Mouse (Mus musculus) liver, embryonic 16.5 days (tissue): ENCODE results near the gene Fbxl15. TPM values are rescaled to one million over a fixed set of nuclear protein-coding genes. Genes with fewer than 3 reads are reported as not detected.

Experiments
- ATAC-seq: fragments of 200-750 bp; cut with Nextera tagmentation; 2 replicates; pipeline ENCODE4 v1.8.0; 2017; ENCODE audit warnings: low read depth, mild to moderate bottlenecking, moderate number of reproducible peaks, moderate library complexity
- H3K27ac ChIP-seq: fragments of 300-500 bp; sonication (generic); 2 replicates; pipeline ENCODE4 v1.5.1; 2014; ENCODE audit warnings: mild to moderate bottlenecking, low read length
- H3K27me3 ChIP-seq: fragments of 300-500 bp; sonication (generic); 2 replicates; pipeline ENCODE4 v1.6.1; 2014; ENCODE audit warnings: low read depth, low read length, mixed read lengths; ENCODE audit not compliant: control insufficient read depth, insufficient read depth
- H3K36me3 ChIP-seq: fragments of 300-500 bp; sonication (generic); 2 replicates; pipeline ENCODE4 v1.6.1; 2014; ENCODE audit warnings: mild to moderate bottlenecking; ENCODE audit not compliant: control insufficient read depth, insufficient read depth
- H3K4me1 ChIP-seq: fragments of 300-500 bp; sonication (generic); 2 replicates; pipeline ENCODE4 v1.6.1; 2014; ENCODE audit warnings: low read depth, low read length, mixed read lengths; ENCODE audit not compliant: control insufficient read depth
- H3K4me2 ChIP-seq: fragments of 300-500 bp; sonication (generic); 2 replicates; pipeline ENCODE4 v1.6.1; 2014; ENCODE audit warnings: low read depth, low read length, mixed read lengths
- H3K4me3 ChIP-seq: fragments of 300-500 bp; sonication (generic); 2 replicates; pipeline ENCODE4 v1.5.1; 2014; ENCODE audit warnings: low read depth, mild to moderate bottlenecking, low read length
- H3K9ac ChIP-seq: fragments of 300-500 bp; sonication (generic); 2 replicates; pipeline ENCODE4 v1.6.1; 2014; ENCODE audit warnings: low read depth, low read length
- H3K9me3 ChIP-seq: fragments of 300-500 bp; sonication (generic); replicated peaks from 2 replicates; pipeline ENCODE4 v1.6.1; 2016; ENCODE audit warnings: low read length; ENCODE audit not compliant: control insufficient read depth
- WGBS: fragments of 180-500 bp; shearing (Covaris S2); extraction: QIAGEN DNeasy Blood & Tissue Kit; methylation state at CpG from one replicate; pipeline ENCODE4 v1.1.7; 2014; ENCODE audit not compliant: insufficient replicate concordance; 5-methylcytosine and 5-hydroxymethylcytosine counted together
- polyA plus RNA-seq: library from polyadenylated mRNA; unstranded; fragments of >200 nt; fragmentation: Nextera tagmentation; extraction: Ambion mirVana; gene quantifications from 2 replicates; pipeline ENCODE4 v1.2.1, GENCODE M21; 2015

Fbxl15 gene
- polyA plus RNA-seq, 1 experiment from 2014 or later, result 11.1 TPM

GRCm38 (mm10) chr19:46318586-46319378 is 9.2 kb upstream of the Fbxl15 start:
- Histone ChIP-seq H3K4me1 (peaks cover 44% of the 10 kb centered on the region), H3K27ac (no peak overlapping the region), H3K4me3 (no peak overlapping the region), H3K27me3 (peaks cover 91% of the 10 kb centered on the region), H3K36me3 (no peaks in the 10 kb centered on the region), H3K9me3 (no peaks in the 10 kb centered on the region), H3K4me2 (no peak overlapping the region), H3K9ac (no peak overlapping the region)
- no peak for ATAC-seq
- WGBS, result 14% methylated on average over 16 of the region's 16 CpGs

GRCm38 (mm10) chr19:46320076-46320785 is 7.8 kb upstream of the Fbxl15 start:
- WGBS, result 56% methylated on average over 8 of the region's 8 CpGs
- H3K27ac ChIP-seq, result no peak overlapping the region
- H3K9me3 ChIP-seq, result no peaks in the 10 kb centered on the region
- peaks cover 96% of the 10 kb centered on the region for H3K27me3 ChIP-seq
- no peak overlapping the region for H3K4me2 ChIP-seq
- H3K36me3 ChIP-seq, result no peaks in the 10 kb centered on the region
- H3K4me3 ChIP-seq, result no peak overlapping the region
- no peak for ATAC-seq
- no peak overlapping the region for H3K9ac ChIP-seq
- peaks cover 30% of the 10 kb centered on the region for H3K4me1 ChIP-seq

GRCm38 (mm10) chr19:46321101-46321943 is 6.7 kb upstream of the Fbxl15 start:
- H3K4me3 ChIP-seq, result no peak overlapping the region
- H3K36me3 ChIP-seq, result no peaks in the 10 kb centered on the region
- ATAC-seq, result no peak
- H3K4me2 ChIP-seq, result no peak overlapping the region
- H3K4me1 ChIP-seq, result peaks cover 19% of the 10 kb centered on the region
- H3K9me3 ChIP-seq, result no peaks in the 10 kb centered on the region
- WGBS, result 31% methylated on average over 6 of the region's 6 CpGs
- H3K27ac ChIP-seq, result no peak overlapping the region
- no peak overlapping the region for H3K9ac ChIP-seq
- H3K27me3 ChIP-seq, result peaks cover 100% of the 10 kb centered on the region

- peaks cover 100% of the 10 kb centered on the region for H3K27me3 ChIP-seq
- no peaks in the 10 kb centered on the region for H3K9me3 ChIP-seq
- H3K36me3 ChIP-seq, result no peaks in the 10 kb centered on the region
- no peak overlapping the region for H3K27ac ChIP-seq
- ATAC-seq, result no peak
- no peak overlapping the region for H3K4me2 ChIP-seq
- WGBS, result 53% methylated on average over 11 of the region's 11 CpGs
- peaks cover 19% of the 10 kb centered on the region for H3K4me1 ChIP-seq
- H3K4me3 ChIP-seq, result no peak overlapping the region
- no peak overlapping the region for H3K9ac ChIP-seq
Observed at GRCm38 (mm10) chr19:46322144-46322995, 5.6 kb upstream of the Fbxl15 start.

GRCm38 (mm10) chr19:46322996-46323572 is 4.9 kb upstream of the Fbxl15 start:
- Histone ChIP-seq H3K4me3 (no peak overlapping the region), H3K27me3 (peaks cover 96% of the 10 kb centered on the region), H3K9ac (no peak overlapping the region), H3K4me2 (no peak overlapping the region), H3K9me3 (no peaks in the 10 kb centered on the region), H3K4me1 (peaks cover 18% of the 10 kb centered on the region), H3K36me3 (no peaks in the 10 kb centered on the region), H3K27ac (no peak overlapping the region)
- no peak for ATAC-seq
- WGBS, result 65% methylated on average over 13 of the region's 13 CpGs

GRCm38 (mm10) chr19:46323716-46324115 is 4.3 kb upstream of the Fbxl15 start:
- WGBS, result 52% methylated on average over 5 of the region's 5 CpGs
- H3K27me3 ChIP-seq, result peaks cover 90% of the 10 kb centered on the region

GRCm38 (mm10) chr19:46324366-46324765 is 3.6 kb upstream of the Fbxl15 start:
- Histone ChIP-seq H3K4me2 (no peak overlapping the region), H3K27ac (no peak overlapping the region), H3K4me3 (no peak overlapping the region), H3K27me3 (peaks cover 83% of the 10 kb centered on the region), H3K9ac (no peak overlapping the region), H3K36me3 (no peaks in the 10 kb centered on the region), H3K4me1 (peaks cover 24% of the 10 kb centered on the region), H3K9me3 (no peaks in the 10 kb centered on the region)
- no peak for ATAC-seq
- 57% methylated on average over 11 of the region's 11 CpGs for WGBS

More at GRCm38 (mm10) chr19:46323716-46324115, 4.3 kb upstream of the Fbxl15 start:
- H3K27ac ChIP-seq, result no peak overlapping the region
- no peak overlapping the region for H3K4me3 ChIP-seq
- no peak for ATAC-seq
- no peak overlapping the region for H3K4me2 ChIP-seq
- H3K4me1 ChIP-seq, result peaks cover 20% of the 10 kb centered on the region
- H3K36me3 ChIP-seq, result no peaks in the 10 kb centered on the region
- no peaks in the 10 kb centered on the region for H3K9me3 ChIP-seq
- no peak overlapping the region for H3K9ac ChIP-seq

GRCm38 (mm10) chr19:46324918-46325317 is 3.1 kb upstream of the Fbxl15 start:
- Histone ChIP-seq H3K27me3 (peaks cover 77% of the 10 kb centered on the region), H3K9ac (no peak overlapping the region), H3K36me3 (no peaks in the 10 kb centered on the region), H3K27ac (no peak overlapping the region), H3K4me2 (no peak overlapping the region), H3K4me1 (peaks cover 29% of the 10 kb centered on the region), H3K9me3 (no peaks in the 10 kb centered on the region), H3K4me3 (no peak overlapping the region)
- WGBS, result 42% methylated on average over 5 of the region's 5 CpGs
- no peak for ATAC-seq
